Mouse (Mus musculus): Measurements from ENCODE around the gene Unc50. TPM values are rescaled to one million over a fixed set of nuclear protein-coding genes. Genes with fewer than 3 reads are reported as not detected.

Unc50 gene
- polyA plus RNA-seq, 1 experiment from 2014 or later: 135 TPM

DNA sequence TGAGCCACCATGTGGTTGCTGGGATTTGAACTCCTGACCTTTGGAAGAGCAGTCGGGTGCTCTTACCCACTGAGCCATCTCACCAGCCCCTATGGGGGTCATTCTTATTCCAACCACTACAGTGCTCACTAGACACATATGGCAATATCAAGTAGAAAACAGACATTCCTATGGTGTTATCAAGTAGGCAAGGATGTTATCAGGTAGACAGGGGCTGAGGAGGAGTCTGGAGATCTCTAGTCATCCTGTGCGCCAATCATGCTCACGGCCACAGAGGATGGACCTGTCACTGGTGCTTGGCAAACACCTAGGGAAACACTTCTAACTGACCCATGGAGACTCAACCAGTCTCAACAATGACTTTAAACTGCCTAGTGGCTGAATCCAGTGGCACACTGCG lies 54.7 kb downstream of the Unc50 start:
- DNase-seq (ENCODE audit: low spot score): no peak

DNA sequence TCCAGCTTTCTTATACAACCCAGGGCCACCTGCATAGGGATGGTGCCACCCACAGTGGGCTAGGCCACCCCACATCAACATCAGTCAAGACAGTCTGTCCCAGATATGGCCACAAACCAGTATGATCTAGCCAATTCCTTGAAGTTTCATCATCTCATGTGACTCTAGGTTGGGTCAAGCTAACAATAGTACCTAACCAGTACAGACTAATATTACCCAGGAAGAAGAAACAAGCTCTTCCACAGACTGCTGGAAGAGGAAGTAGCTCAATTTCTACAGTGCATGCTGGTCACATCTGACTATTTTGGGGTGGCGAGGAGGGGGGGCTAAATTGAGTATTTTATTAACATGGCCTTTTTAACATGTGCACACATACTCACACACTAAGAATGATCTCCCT lies 56.5 kb downstream of the Unc50 start:
- no peak for DNase-seq (ENCODE audit: low spot score)

DNA sequence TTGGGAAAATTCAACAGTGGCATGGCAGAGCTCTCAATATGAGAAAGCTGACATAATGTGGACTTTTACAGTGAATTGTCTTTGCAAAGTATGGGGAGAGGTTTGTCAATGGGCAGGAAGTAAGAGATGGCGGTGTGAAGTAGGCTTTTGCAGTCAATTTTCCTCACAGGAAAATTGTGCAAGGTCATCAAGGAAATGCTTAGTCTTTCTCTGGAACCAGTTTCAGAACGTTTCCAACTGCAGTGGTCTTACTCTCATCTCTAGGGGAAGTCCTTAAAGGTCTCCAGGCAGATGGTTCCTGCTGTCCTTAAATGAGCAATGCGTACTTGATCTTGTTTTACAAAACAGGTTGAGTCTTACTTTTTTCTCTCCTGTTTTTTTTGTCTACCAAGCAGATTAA lies 57.1 kb downstream of the Unc50 start:
- no peak for DNase-seq (ENCODE audit: low spot score)

DNA sequence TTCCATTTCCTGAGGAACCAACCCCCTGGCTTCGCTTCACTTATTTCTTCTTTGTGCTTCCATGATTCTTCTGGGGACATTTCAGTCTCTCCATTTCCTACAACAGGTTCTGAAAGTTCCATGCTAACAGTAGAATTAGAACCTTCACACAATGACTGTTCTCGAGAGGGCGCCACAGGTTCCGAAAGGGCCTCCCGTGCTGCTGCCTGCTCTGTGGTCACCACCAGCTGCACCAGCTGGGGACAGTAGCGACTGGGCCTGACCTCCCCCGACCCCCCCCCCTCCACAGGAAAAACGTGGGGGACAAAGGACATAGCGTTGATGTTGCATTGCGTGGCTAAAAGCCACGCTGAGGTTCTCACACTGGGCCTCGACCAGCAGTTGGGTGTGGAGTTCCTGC lies 58.6 kb downstream of the Unc50 start:
- DNase-seq (ENCODE audit: low spot score): no peak

Other genes starting within 250 kb of the Unc50 start
- gene Cnga3, start 215.7 kb upstream of the Unc50 start, polyA plus RNA-seq (2015; fragmentation: Nextera tagmentation; extraction: Ambion mirVana): 0.09 and 0.20 TPM in 2 replicates
- gene Inpp4a, start 130.3 kb upstream of the Unc50 start, polyA plus RNA-seq (2015; fragmentation: Nextera tagmentation; extraction: Ambion mirVana): 7.0 and 9.0 TPM in 2 replicates
- 37.7 and 38.4 TPM in 2 replicates for gene Coa5, start within 50 bp of the Unc50 start, polyA plus RNA-seq (2015; fragmentation: Nextera tagmentation; extraction: Ambion mirVana)
- 12.7 and 14.7 TPM in 2 replicates for gene Mgat4a, start 110.9 kb downstream of the Unc50 start, polyA plus RNA-seq (2015; fragmentation: Nextera tagmentation; extraction: Ambion mirVana)

All from thymus, postnatal 0 days (tissue).